Mouse (Mus musculus) cerebellum, adult 2 months (tissue): Measurements from ENCODE around the gene Epha7.

Source experiments
- CTCF ChIP-seq: fragments of 200-500 bp; IDR thresholded peaks from 2 replicates; pipeline ENCODE4 v1.5.1; 2011; ENCODE audit warnings: low read depth, mild to moderate bottlenecking, control low read depth, low read length, moderate library complexity, borderline replicate concordance; ENCODE audit not compliant: insufficient read depth
- POLR2A ChIP-seq: fragments of 200-500 bp; IDR thresholded peaks from 2 replicates; pipeline ENCODE4 v1.6.1; 2011; ENCODE audit warnings: low read length, control low read depth, borderline replicate concordance; ENCODE audit not compliant: insufficient read depth

DNA sequence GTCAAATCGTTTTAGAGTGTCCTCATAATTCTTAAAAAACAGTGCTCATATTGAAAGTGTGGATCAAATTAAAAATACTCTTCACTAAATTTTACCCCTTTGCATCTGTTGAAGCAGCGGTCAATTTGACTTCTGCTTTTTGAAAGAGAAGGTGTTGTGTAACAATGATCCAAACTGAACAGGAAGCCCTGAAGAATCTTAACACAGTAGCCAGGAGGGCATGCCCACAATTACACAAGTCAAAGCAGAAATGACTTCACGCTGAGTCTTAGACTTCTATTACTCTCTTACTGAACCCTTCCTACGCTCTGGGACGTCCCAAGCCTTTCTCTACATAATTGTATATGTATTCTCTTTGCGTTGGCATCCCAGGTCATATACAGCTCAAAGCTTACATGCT is 131.3 kb downstream of the Epha7 start:
- no peak for TF ChIP-seq POLR2A
- no peak for TF ChIP-seq CTCF
